In genomic region chr1:160566458-160566857, GRCm38 (mm10) we compare ENCODE assay signal across 23 mouse cellular contexts.
"Had no signal": no experiment of that assay in that cellular context is flagged by ENCODE, and none has a peak within 500 bp of the region (broad histone marks: within the 10 kb centered on the region; RNA-seq: fewer than 3 reads in every experiment).

No protein-coding gene starts in this region.

- DNase-seq: kidney, adult 18-20 months; kidney, postnatal 25 days; layer of hippocampus, adult 9-11 months; liver; lung, adult 18-20 months; lung, postnatal 10 days; lung, postnatal 36 days; retina, postnatal 1 day; right cerebral cortex, postnatal 25 days; spleen, adult 18-20 months; thymus, adult 18-20 months; thymus, postnatal 36 days had no signal

- H3K4me3 ChIP-seq: layer of hippocampus, adult 2 months; limb, embryonic 10.5 days; limb, embryonic 13.5 days; liver, embryonic 12.5 days; liver, embryonic 15.5 days; lung, embryonic 15.5 days; megakaryocyte, embryonic 14.5 days; midbrain, embryonic 10.5 days; myocyte; neural tube, embryonic 13.5 days had no signal

- H3K36me3 ChIP-seq: limb, embryonic 10.5 days; limb, embryonic 13.5 days; liver, embryonic 12.5 days; liver, embryonic 15.5 days; lung, embryonic 15.5 days; midbrain, embryonic 10.5 days; neural tube, embryonic 13.5 days had no signal

- H3K9ac ChIP-seq: limb, embryonic 13.5 days; liver, embryonic 12.5 days; liver, embryonic 15.5 days; lung, embryonic 15.5 days; neural tube, embryonic 13.5 days had no signal

- H3K27me3 ChIP-seq: limb, embryonic 13.5 days; liver, embryonic 12.5 days; liver, embryonic 15.5 days; lung, embryonic 15.5 days; megakaryocyte, embryonic 14.5 days; neural tube, embryonic 13.5 days had no signal

- ATAC-seq: liver, embryonic 12.5 days had no signal

- H3K27ac ChIP-seq: kidney, postnatal 0 days; layer of hippocampus, adult 2 months; limb, embryonic 10.5 days; limb, embryonic 13.5 days; liver, embryonic 12.5 days; liver, embryonic 15.5 days; lung, embryonic 15.5 days; midbrain, embryonic 10.5 days; neural tube, embryonic 13.5 days had no signal

- H3K9me3 ChIP-seq: limb, embryonic 10.5 days; limb, embryonic 13.5 days; liver, embryonic 12.5 days; liver, embryonic 15.5 days; lung, embryonic 15.5 days; megakaryocyte, embryonic 14.5 days; midbrain, embryonic 10.5 days; neural tube, embryonic 13.5 days had no signal

- H3K4me2 ChIP-seq: limb, embryonic 13.5 days; liver, embryonic 12.5 days; liver, embryonic 15.5 days; lung, embryonic 15.5 days; neural tube, embryonic 13.5 days had no signal

- H3K4me1 ChIP-seq: limb, embryonic 10.5 days; limb, embryonic 13.5 days; liver, embryonic 12.5 days; liver, embryonic 15.5 days; lung, embryonic 15.5 days; megakaryocyte, embryonic 14.5 days; neural tube, embryonic 13.5 days had no signal
